Mouse (Mus musculus): Measurements from ENCODE around the gene Higd2a. TPM values are rescaled to one million over a fixed set of nuclear protein-coding genes. Genes with fewer than 3 reads are reported as not detected.
A peak's percentile ranks its signal among the peaks of the same experiment; 100 is the strongest.

Higd2a gene
- polyA plus RNA-seq, 1 experiment from 2014 or later: 154 TPM

GRCm38 (mm10) chr13:54589414-54589995 is 502 bp upstream of the Higd2a start:
- peak overlapping the region; percentile 51 for H3K9ac ChIP-seq (replicated peaks; ENCODE audit: low read length)
- H3K4me3 ChIP-seq (ENCODE audit: low read depth, low read length): peak overlapping the region; percentile 86
- H3K36me3 ChIP-seq (replicated peaks; ENCODE audit: control insufficient read depth, insufficient read depth, low read depth, low read length): no peaks in the 10 kb centered on the region; the same call in 1 of the 2 replicates
- 2% methylated on average over 24 of the region's 24 CpGs for WGBS
- DNase-seq (ENCODE audit: low spot score) (no peak), ATAC-seq (replicated peaks; ENCODE audit: insufficient number of reproducible peaks, low FRiP score, low TSS enrichment, low read depth) (peak; percentile 10)
- 0 out of 2 replicates have a peak, but pooled peaks cover 5% of the 10 kb centered on the region for H3K4me1 ChIP-seq (ENCODE audit: control insufficient read depth, insufficient read depth, low read length)
- H3K27me3 ChIP-seq (ENCODE audit: control insufficient read depth, insufficient read depth, low read length): no peaks in the 10 kb centered on the region
- no peak overlapping the region for H3K27ac ChIP-seq (replicated peaks; ENCODE audit: low read depth, low read length)
- H3K4me2 ChIP-seq (ENCODE audit: low read depth, low read length): peak overlapping the region; percentile 44
- no peaks in the 10 kb centered on the region for H3K9me3 ChIP-seq (replicated peaks; ENCODE audit: control insufficient read depth, low read length)

- no peaks in the 10 kb centered on the region for H3K27me3 ChIP-seq (ENCODE audit: control insufficient read depth, insufficient read depth, low read length)
- no peaks in the 10 kb centered on the region for H3K9me3 ChIP-seq (replicated peaks; ENCODE audit: control insufficient read depth, low read length)
- 90% methylated on average over 8 of the region's 8 CpGs for WGBS
- H3K4me2 ChIP-seq (ENCODE audit: low read depth, low read length): no peak overlapping the region
- ATAC-seq (replicated peaks; ENCODE audit: insufficient number of reproducible peaks, low FRiP score, low TSS enrichment, low read depth) (no peak), DNase-seq (ENCODE audit: low spot score) (no peak)
- no peak overlapping the region for H3K4me3 ChIP-seq (ENCODE audit: low read depth, low read length)
- H3K4me1 ChIP-seq (ENCODE audit: control insufficient read depth, insufficient read depth, low read length): 0 out of 2 replicates have a peak, but pooled peaks cover 5% of the 10 kb centered on the region
- H3K9ac ChIP-seq (replicated peaks; ENCODE audit: low read length): no peak overlapping the region
- H3K27ac ChIP-seq (replicated peaks; ENCODE audit: low read depth, low read length): no peak overlapping the region
- no peaks in the 10 kb centered on the region; the same call in 1 of the 2 replicates for H3K36me3 ChIP-seq (replicated peaks; ENCODE audit: control insufficient read depth, insufficient read depth, low read depth, low read length)
Measured at GRCm38 (mm10) chr13:54591776-54592356, 1.9 kb downstream of the Higd2a start.

- Histone ChIP-seq H3K27ac (replicated peaks; ENCODE audit: low read depth, low read length) (no peak overlapping the region), H3K9me3 (replicated peaks; ENCODE audit: control insufficient read depth, low read length) (no peaks in the 10 kb centered on the region), H3K4me1 (ENCODE audit: control insufficient read depth, insufficient read depth, low read length) (0 out of 2 replicates have a peak, but pooled peaks cover 5% of the 10 kb centered on the region), H3K4me2 (ENCODE audit: low read depth, low read length) (no peak overlapping the region), H3K36me3 (replicated peaks; ENCODE audit: control insufficient read depth, insufficient read depth, low read depth, low read length) (no peaks in the 10 kb centered on the region; the same call in 1 of the 2 replicates), H3K4me3 (ENCODE audit: low read depth, low read length) (no peak overlapping the region), H3K27me3 (ENCODE audit: control insufficient read depth, insufficient read depth, low read length) (no peaks in the 10 kb centered on the region), H3K9ac (replicated peaks; ENCODE audit: low read length) (no peak overlapping the region)
- 90% methylated on average over 11 of the region's 11 CpGs for WGBS
- DNase-seq (ENCODE audit: low spot score) (no peak), ATAC-seq (replicated peaks; ENCODE audit: insufficient number of reproducible peaks, low FRiP score, low TSS enrichment, low read depth) (no peak)
Measured at GRCm38 (mm10) chr13:54593617-54594016, 3.6 kb downstream of the Higd2a start.

- H3K4me1 ChIP-seq (ENCODE audit: control insufficient read depth, insufficient read depth, low read length): 0 out of 2 replicates have a peak, but pooled peaks cover 5% of the 10 kb centered on the region
- H3K36me3 ChIP-seq (replicated peaks; ENCODE audit: control insufficient read depth, insufficient read depth, low read depth, low read length): no peaks in the 10 kb centered on the region; the same call in 1 of the 2 replicates
- no peak overlapping the region for H3K27ac ChIP-seq (replicated peaks; ENCODE audit: low read depth, low read length)
- no peak overlapping the region for H3K4me2 ChIP-seq (ENCODE audit: low read depth, low read length)
- WGBS: 86% methylated on average over 8 of the region's 8 CpGs
- no peak overlapping the region for H3K9ac ChIP-seq (replicated peaks; ENCODE audit: low read length)
- H3K4me3 ChIP-seq (ENCODE audit: low read depth, low read length): no peak overlapping the region
- ATAC-seq (replicated peaks; ENCODE audit: insufficient number of reproducible peaks, low FRiP score, low TSS enrichment, low read depth) (no peak), DNase-seq (ENCODE audit: low spot score) (no peak)
- H3K9me3 ChIP-seq (replicated peaks; ENCODE audit: control insufficient read depth, low read length): no peaks in the 10 kb centered on the region
- H3K27me3 ChIP-seq (ENCODE audit: control insufficient read depth, insufficient read depth, low read length): no peaks in the 10 kb centered on the region
Measured at GRCm38 (mm10) chr13:54596107-54596690, 6.2 kb downstream of the Higd2a start.

GRCm38 (mm10) chr13:54596870-54597269 is 6.9 kb downstream of the Higd2a start:
- Histone ChIP-seq H3K9ac (replicated peaks; ENCODE audit: low read length) (no peak overlapping the region), H3K27ac (replicated peaks; ENCODE audit: low read depth, low read length) (no peak overlapping the region), H3K4me2 (ENCODE audit: low read depth, low read length) (no peak overlapping the region), H3K4me1 (ENCODE audit: control insufficient read depth, insufficient read depth, low read length) (no peaks in the 10 kb centered on the region), H3K9me3 (replicated peaks; ENCODE audit: control insufficient read depth, low read length) (no peaks in the 10 kb centered on the region), H3K36me3 (replicated peaks; ENCODE audit: control insufficient read depth, insufficient read depth, low read depth, low read length) (no peaks in the 10 kb centered on the region; the same call in 1 of the 2 replicates), H3K27me3 (ENCODE audit: control insufficient read depth, insufficient read depth, low read length) (no peaks in the 10 kb centered on the region), H3K4me3 (ENCODE audit: low read depth, low read length) (no peak overlapping the region)
- DNase-seq (ENCODE audit: low spot score) (no peak), ATAC-seq (replicated peaks; ENCODE audit: insufficient number of reproducible peaks, low FRiP score, low TSS enrichment, low read depth) (no peak)
- WGBS: 70% methylated on average over 5 of the region's 5 CpGs

GRCm38 (mm10) chr13:54598622-54599143 is 8.7 kb downstream of the Higd2a start:
- H3K4me3 ChIP-seq (ENCODE audit: low read depth, low read length): no peak overlapping the region
- no peak overlapping the region for H3K9ac ChIP-seq (replicated peaks; ENCODE audit: low read length)
- H3K4me2 ChIP-seq (ENCODE audit: low read depth, low read length): no peak overlapping the region
- H3K9me3 ChIP-seq (replicated peaks; ENCODE audit: control insufficient read depth, low read length): no peaks in the 10 kb centered on the region
- no peak for DNase-seq (ENCODE audit: low spot score)
- 90% methylated on average over 12 of the region's 12 CpGs for WGBS
- ATAC-seq (replicated peaks; ENCODE audit: insufficient number of reproducible peaks, low FRiP score, low TSS enrichment, low read depth): no peak
- H3K4me1 ChIP-seq (ENCODE audit: control insufficient read depth, insufficient read depth, low read length): no peaks in the 10 kb centered on the region
- H3K27me3 ChIP-seq (ENCODE audit: control insufficient read depth, insufficient read depth, low read length): no peaks in the 10 kb centered on the region
- no peak overlapping the region for H3K27ac ChIP-seq (replicated peaks; ENCODE audit: low read depth, low read length)
- H3K36me3 ChIP-seq (replicated peaks; ENCODE audit: control insufficient read depth, insufficient read depth, low read depth, low read length): no peaks in the 10 kb centered on the region; the same call in 1 of the 2 replicates

GRCm38 (mm10) chr13:54602639-54603111 is 12.7 kb downstream of the Higd2a start:
- H3K4me3 ChIP-seq (ENCODE audit: low read depth, low read length): no peak overlapping the region
- ATAC-seq (replicated peaks; ENCODE audit: insufficient number of reproducible peaks, low FRiP score, low TSS enrichment, low read depth) (no peak), DNase-seq (ENCODE audit: low spot score) (no peak)
- no peaks in the 10 kb centered on the region for H3K36me3 ChIP-seq (replicated peaks; ENCODE audit: control insufficient read depth, insufficient read depth, low read depth, low read length)
- H3K9ac ChIP-seq (replicated peaks; ENCODE audit: low read length): no peak overlapping the region
- no peak overlapping the region for H3K4me2 ChIP-seq (ENCODE audit: low read depth, low read length)
- WGBS: 41% methylated on average over 3 of the region's 3 CpGs
- H3K4me1 ChIP-seq (ENCODE audit: control insufficient read depth, insufficient read depth, low read length): no peaks in the 10 kb centered on the region
- no peaks in the 10 kb centered on the region for H3K27me3 ChIP-seq (ENCODE audit: control insufficient read depth, insufficient read depth, low read length)
- no peak overlapping the region for H3K27ac ChIP-seq (replicated peaks; ENCODE audit: low read depth, low read length)
- no peaks in the 10 kb centered on the region for H3K9me3 ChIP-seq (replicated peaks; ENCODE audit: control insufficient read depth, low read length)

GRCm38 (mm10) chr13:54603501-54603900 is 13.5 kb downstream of the Higd2a start:
- Histone ChIP-seq H3K4me1 (ENCODE audit: control insufficient read depth, insufficient read depth, low read length) (no peaks in the 10 kb centered on the region), H3K4me2 (ENCODE audit: low read depth, low read length) (no peak overlapping the region), H3K27me3 (ENCODE audit: control insufficient read depth, insufficient read depth, low read length) (no peaks in the 10 kb centered on the region), H3K27ac (replicated peaks; ENCODE audit: low read depth, low read length) (no peak overlapping the region), H3K36me3 (replicated peaks; ENCODE audit: control insufficient read depth, insufficient read depth, low read depth, low read length) (no peaks in the 10 kb centered on the region), H3K4me3 (ENCODE audit: low read depth, low read length) (no peak overlapping the region), H3K9me3 (replicated peaks; ENCODE audit: control insufficient read depth, low read length) (no peaks in the 10 kb centered on the region), H3K9ac (replicated peaks; ENCODE audit: low read length) (no peak overlapping the region)
- ATAC-seq (replicated peaks; ENCODE audit: insufficient number of reproducible peaks, low FRiP score, low TSS enrichment, low read depth) (no peak), DNase-seq (ENCODE audit: low spot score) (no peak)
